Mouse (Mus musculus) testis, adult 2 months (tissue): ENCODE measurements at regions not wholly inside any gene's neighbourhood (a gene's known extent, or its start where the extent isn't known, plus 50 kb on each side); places are given as distances from the start of the nearest gene placed in this dataset.

Source experiments
- H3K27ac ChIP-seq: fragments of 200-500 bp; 2 replicates; pipeline ENCODE4 v1.5.1; 2012; ENCODE audit warnings: low read depth, low read length; ENCODE audit not compliant: control insufficient read depth, insufficient read depth
- H3K27me3 ChIP-seq: fragments of 200-500 bp; 2 replicates; pipeline ENCODE4 v1.6.1; 2012; ENCODE audit warnings: mild to moderate bottlenecking, low read length, moderate library complexity; ENCODE audit not compliant: control insufficient read depth, insufficient read depth
- H3K36me3 ChIP-seq: fragments of 200-500 bp; 2 replicates; pipeline ENCODE4 v1.6.1; 2012; ENCODE audit warnings: mild to moderate bottlenecking, low read length; ENCODE audit not compliant: control insufficient read depth, insufficient read depth
- H3K4me1 ChIP-seq: fragments of 200-500 bp; 2 replicates; pipeline ENCODE4 v1.6.1; 2012; ENCODE audit warnings: low read length; ENCODE audit not compliant: control insufficient read depth, insufficient read depth
- H3K4me3 ChIP-seq: fragments of 200-500 bp; 2 replicates; pipeline ENCODE4 v1.5.1; 2012; ENCODE audit warnings: low read depth, mild to moderate bottlenecking, low read length, moderate library complexity, mixed read lengths; ENCODE audit not compliant: control insufficient read depth
- CTCF ChIP-seq: fragments of 200-500 bp; IDR thresholded peaks from 2 replicates; pipeline ENCODE4 v1.5.1; 2012; ENCODE audit warnings: low read depth, mild to moderate bottlenecking, inconsistent platforms, low read length, moderate library complexity; ENCODE audit not compliant: control insufficient read depth, insufficient read depth, insufficient replicate concordance
- POLR2A ChIP-seq: fragments of 200-500 bp; IDR thresholded peaks from 2 replicates; pipeline ENCODE4 v1.6.1; 2012; ENCODE audit warnings: low read depth, mild to moderate bottlenecking, inconsistent platforms, low read length, moderate library complexity; ENCODE audit not compliant: control insufficient read depth

DNA sequence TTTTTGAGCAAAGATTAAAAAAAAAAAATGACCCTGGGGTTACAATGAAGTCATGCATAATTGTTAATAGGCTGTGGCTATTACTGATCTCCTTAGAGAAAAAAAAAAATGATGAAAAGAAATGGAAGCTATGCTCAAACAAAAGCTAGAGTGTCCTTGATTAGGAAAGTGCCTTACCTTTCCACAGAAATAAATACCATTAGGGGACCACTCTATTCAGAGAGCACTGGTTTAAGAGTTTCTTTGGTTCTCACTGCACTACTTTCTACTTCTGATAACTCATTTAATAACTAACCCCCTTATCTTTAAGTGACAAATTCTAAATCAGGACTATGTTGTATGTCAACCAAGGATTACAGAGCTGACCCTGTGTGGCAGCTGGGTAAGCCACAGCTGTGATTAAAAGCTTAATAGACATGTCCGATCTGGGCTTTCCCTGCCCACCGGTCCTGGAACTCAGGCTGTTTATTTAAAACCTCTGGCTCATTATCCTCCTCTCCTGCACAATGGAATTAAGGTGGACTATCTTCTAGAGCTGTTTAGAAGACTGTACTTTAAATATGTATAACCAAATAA is 225.9 kb upstream of the Lyplal1 start:
- no peaks in the 10 kb centered on the region for H3K27me3 ChIP-seq
- H3K4me1 ChIP-seq = no peaks in the 10 kb centered on the region
- H3K27ac ChIP-seq = no peak overlapping the region
- no peak overlapping the region for H3K4me3 ChIP-seq
- no peaks in the 10 kb centered on the region for H3K36me3 ChIP-seq
- no peak for TF ChIP-seq CTCF
- TF ChIP-seq POLR2A = no peak

DNA sequence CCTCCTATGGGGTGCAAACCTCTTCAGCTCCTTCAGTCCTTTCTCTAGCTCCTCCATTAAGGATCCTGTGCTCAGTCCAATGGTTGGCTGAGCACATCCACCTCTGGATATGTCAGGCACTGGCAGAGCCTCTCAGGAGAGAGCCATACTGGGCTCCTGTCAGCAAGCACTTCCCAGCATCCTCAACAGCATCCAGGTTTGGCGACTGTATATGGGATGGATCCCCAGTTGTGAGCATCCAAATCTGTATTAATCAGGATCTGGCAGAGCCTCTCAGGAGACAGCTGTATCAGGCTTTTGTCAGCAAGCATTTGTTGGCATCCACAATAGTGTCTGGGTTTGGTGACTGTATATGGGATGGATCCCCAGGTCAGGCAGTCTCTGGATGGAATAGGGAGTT is 225.3 kb upstream of the Lyplal1 start:
- H3K36me3 ChIP-seq = no peaks in the 10 kb centered on the region
- no peak overlapping the region for H3K4me3 ChIP-seq
- no peaks in the 10 kb centered on the region for H3K4me1 ChIP-seq
- TF ChIP-seq POLR2A (no peak), CTCF (no peak)
- no peak overlapping the region for H3K27ac ChIP-seq
- H3K27me3 ChIP-seq = no peaks in the 10 kb centered on the region

DNA sequence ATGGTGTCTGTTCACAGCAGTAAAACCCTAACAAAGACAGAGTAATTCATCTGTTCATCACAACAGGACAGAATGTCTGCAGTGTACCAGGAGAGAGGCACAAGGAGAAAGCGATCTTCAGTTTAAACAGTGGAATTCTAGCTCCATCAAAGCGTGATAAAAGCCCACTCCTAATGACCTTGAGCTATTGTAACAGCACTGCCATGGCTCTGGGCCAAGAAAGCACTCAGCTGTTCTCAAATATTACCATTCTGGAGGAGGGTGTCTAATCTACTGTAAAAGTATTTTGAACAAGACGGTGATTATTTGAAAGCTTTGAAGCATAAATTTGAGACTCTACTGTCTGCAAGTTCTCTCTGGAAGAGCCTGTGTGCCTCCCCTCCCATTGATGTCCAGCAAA is 224.8 kb upstream of the Lyplal1 start:
- no peaks in the 10 kb centered on the region for H3K4me1 ChIP-seq
- no peaks in the 10 kb centered on the region for H3K27me3 ChIP-seq
- no peaks in the 10 kb centered on the region for H3K36me3 ChIP-seq
- H3K27ac ChIP-seq = no peak overlapping the region
- H3K4me3 ChIP-seq = no peak overlapping the region
- TF ChIP-seq POLR2A (no peak), CTCF (no peak)

DNA sequence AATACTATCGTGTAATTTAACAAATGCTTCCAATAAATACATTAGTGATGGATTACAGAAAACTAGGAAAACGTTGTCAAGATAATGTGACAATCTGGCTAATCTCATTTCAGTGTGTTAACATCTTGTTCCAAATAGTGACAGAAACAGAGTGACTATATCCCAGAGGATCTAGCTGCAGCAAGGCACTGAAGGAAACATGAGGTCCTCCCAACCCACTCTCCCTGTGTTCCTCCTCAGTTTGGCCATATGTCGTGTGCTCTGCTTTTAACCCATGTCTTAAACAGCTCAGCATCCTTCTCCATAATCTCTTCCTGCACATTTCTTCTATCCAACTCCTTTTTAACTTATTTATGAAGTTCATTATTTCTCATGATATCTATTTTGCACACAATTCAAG is 223.6 kb upstream of the Lyplal1 start:
- Histone ChIP-seq H3K27me3 (no peaks in the 10 kb centered on the region), H3K36me3 (no peaks in the 10 kb centered on the region), H3K4me3 (no peak overlapping the region), H3K4me1 (no peaks in the 10 kb centered on the region), H3K27ac (no peak overlapping the region)
- no peak for TF ChIP-seq POLR2A
- no peak for TF ChIP-seq CTCF

DNA sequence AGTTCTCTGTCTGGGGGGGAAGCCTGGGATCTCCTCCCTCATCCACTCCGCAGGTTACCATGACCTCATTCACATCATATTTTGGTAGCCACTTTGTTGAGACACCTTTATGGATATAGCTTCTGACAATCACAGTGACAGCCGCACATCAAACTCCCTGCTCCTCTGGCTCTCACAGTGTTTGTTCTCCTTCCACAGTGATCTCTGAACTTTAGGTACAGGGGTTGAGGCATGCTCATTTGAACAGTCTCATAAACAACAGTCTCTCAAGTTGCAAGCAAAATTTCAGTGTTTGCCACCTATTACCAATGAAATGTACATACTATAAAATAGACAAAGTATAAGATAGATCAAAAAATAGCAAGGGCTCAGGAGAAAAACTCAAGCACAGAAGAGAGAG is 200.2 kb upstream of the Lyplal1 start:
- Histone ChIP-seq H3K4me1 (no peaks in the 10 kb centered on the region), H3K27me3 (no peaks in the 10 kb centered on the region), H3K36me3 (no peaks in the 10 kb centered on the region), H3K4me3 (no peak overlapping the region), H3K27ac (no peak overlapping the region)
- TF ChIP-seq POLR2A (no peak), CTCF (no peak)

DNA sequence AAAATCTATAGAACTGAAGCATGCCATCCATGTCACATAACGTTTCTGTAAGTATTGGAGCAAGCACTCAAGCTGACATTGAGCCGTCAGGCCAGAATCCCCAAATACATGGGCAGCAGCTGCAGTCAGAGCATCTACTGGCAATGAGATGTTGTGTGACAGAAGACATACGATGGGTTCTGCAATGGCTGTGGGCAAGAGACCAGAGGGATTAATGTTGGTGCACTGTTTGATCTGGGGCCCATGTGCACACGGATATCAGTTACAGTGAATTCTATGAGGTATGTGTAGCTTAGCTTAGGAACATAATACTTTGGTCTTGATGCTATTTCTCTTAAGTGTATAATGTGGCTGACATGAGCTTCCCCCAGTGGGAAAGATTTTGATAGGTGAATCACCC is 197.1 kb upstream of the Lyplal1 start:
- no peak overlapping the region for H3K27ac ChIP-seq
- no peaks in the 10 kb centered on the region for H3K36me3 ChIP-seq
- no peak for TF ChIP-seq CTCF
- TF ChIP-seq POLR2A = no peak
- H3K4me3 ChIP-seq = no peak overlapping the region
- no peaks in the 10 kb centered on the region for H3K4me1 ChIP-seq
- H3K27me3 ChIP-seq = no peaks in the 10 kb centered on the region

DNA sequence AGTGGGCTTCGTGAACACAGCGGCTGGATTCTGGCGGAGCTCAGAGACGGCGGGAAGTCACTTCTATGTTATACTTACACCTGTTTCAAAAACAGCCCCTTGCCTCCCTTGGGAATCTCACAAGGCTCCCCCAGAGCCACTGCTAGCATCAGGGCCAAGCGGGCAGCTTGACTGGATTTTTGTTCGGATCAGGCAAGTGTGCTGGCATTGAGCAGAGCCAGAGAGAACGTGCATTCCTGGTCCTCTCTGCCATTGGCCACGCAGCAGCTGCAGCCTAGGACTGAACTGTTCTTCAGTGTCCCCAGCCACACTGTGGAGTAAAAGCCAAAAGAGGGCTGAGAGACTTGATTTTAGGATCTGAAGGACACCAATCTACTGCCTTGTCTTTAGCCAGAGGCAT is 195.6 kb upstream of the Lyplal1 start:
- no peaks in the 10 kb centered on the region for H3K36me3 ChIP-seq
- no peaks in the 10 kb centered on the region for H3K4me1 ChIP-seq
- H3K27ac ChIP-seq = no peak overlapping the region
- no peak overlapping the region for H3K4me3 ChIP-seq
- no peak for TF ChIP-seq POLR2A
- TF ChIP-seq CTCF = no peak
- no peaks in the 10 kb centered on the region for H3K27me3 ChIP-seq

DNA sequence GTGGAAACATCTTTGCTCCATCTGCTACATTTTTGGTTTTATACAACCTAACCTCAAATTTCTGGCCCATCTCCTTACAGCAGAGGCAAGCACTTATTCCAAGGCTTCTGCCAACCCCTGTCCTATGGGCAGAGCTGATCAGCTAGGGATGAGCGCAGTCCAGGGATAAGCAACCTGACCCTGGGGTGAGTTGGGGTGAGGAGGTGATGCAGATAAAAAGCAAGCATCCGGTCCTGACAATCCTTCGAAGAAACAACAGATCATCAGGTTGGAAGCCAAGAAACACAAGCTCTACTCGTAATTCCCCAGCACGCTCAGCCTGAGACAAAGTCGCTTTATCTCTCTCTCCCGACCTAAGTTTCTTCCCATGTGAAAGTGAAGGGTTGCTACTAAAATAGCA is 194.9 kb upstream of the Lyplal1 start:
- no peak for TF ChIP-seq CTCF
- TF ChIP-seq POLR2A = no peak
- H3K36me3 ChIP-seq = no peaks in the 10 kb centered on the region
- H3K27ac ChIP-seq = no peak overlapping the region
- H3K4me3 ChIP-seq = no peak overlapping the region
- no peaks in the 10 kb centered on the region for H3K4me1 ChIP-seq
- no peaks in the 10 kb centered on the region for H3K27me3 ChIP-seq
